Mouse (Mus musculus): ENCODE results near the gene B3gnt2. TPM values are rescaled to one million over a fixed set of nuclear protein-coding genes. Genes with fewer than 3 reads are reported as not detected.

B3gnt2 gene
- polyA plus RNA-seq, 1 experiment: 13.1 TPM

- H3K27me3 ChIP-seq (ENCODE audit: control insufficient read depth, insufficient read depth, insufficient read length): no peaks in the 10 kb centered on the region
- no peak overlapping the region for H3K4me3 ChIP-seq
- H3ac ChIP-seq (ENCODE audit: control insufficient read depth, insufficient read length): no peak overlapping the region
- H3K36me3 ChIP-seq (ENCODE audit: control insufficient read depth, insufficient read depth): no peaks in the 10 kb centered on the region
- TF ChIP-seq REST (IDR thresholded peaks at IDR 0.05; ENCODE audit: insufficient read depth, insufficient read length) (no peak), MYOG (IDR thresholded peaks at IDR 0.05; ENCODE audit: control insufficient read depth in 1 of 3, insufficient read depth in 1 of 3, insufficient read length in 2 of 3, low read depth in 2 of 3) (no peak), E2F4 (IDR thresholded peaks at IDR 0.05; ENCODE audit: insufficient read depth) (no peak), MAX (IDR thresholded peaks at IDR 0.05; ENCODE audit: low read depth) (no peak), CEBPB (IDR thresholded peaks at IDR 0.05; ENCODE audit: insufficient read depth, poor library complexity, severe bottlenecking) (no peak), POLR2A (IDR thresholded peaks at IDR 0.05; ENCODE audit: insufficient read length, low read depth) (no peak), MYOD1 (IDR thresholded peaks at IDR 0.05; ENCODE audit: control insufficient read depth in 1 of 3, insufficient read length in 2 of 3, low read depth in 2 of 3) (no peak), SRF (IDR thresholded peaks at IDR 0.05; ENCODE audit: control insufficient read depth, insufficient read length, low read depth) (no peak), POLR2AphosphoS2 (IDR thresholded peaks at IDR 0.05; ENCODE audit: insufficient read length, low read depth) (no peak), TCF12 (IDR thresholded peaks at IDR 0.05; ENCODE audit: insufficient read depth, poor library complexity, severe bottlenecking) (no peak), TCF3 (IDR thresholded peaks at IDR 0.05; ENCODE audit: insufficient read length, low read depth) (no peak), USF1 (IDR thresholded peaks at IDR 0.05; ENCODE audit: low read depth) (no peak)
- H3K4me2 ChIP-seq (ENCODE audit: low read depth): no peak overlapping the region
- H3K79me2 ChIP-seq (ENCODE audit: control insufficient read depth, insufficient read depth): no peaks in the 10 kb centered on the region
Observed at GRCm38 (mm10) chr11:22778596-22778995, 82.2 kb downstream of the B3gnt2 start.

DNA sequence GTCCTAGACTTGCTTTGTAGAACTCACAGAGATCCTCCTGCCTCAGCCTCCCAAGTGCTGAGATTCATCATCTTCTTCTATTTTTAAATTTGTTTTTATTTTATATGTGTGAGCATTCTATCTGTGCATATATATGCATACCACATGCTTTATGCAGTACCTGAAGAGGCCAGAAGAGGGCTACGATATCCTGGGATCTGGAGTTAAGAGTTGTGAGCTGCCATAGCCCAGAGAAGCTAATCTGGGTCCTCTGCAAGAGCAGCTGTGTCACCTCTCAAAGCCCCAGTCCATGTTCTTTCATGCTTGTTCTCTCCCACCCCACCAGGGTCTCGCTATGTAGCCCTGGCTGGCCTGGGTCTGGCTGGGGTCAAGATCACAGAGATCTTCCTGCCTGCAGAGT, 83.2 kb downstream of the B3gnt2 start:
- Histone ChIP-seq H3K27me3 (ENCODE audit: control insufficient read depth, insufficient read depth, insufficient read length) (no peaks in the 10 kb centered on the region), H3K4me2 (ENCODE audit: low read depth) (no peak overlapping the region), H3K36me3 (ENCODE audit: control insufficient read depth, insufficient read depth) (no peaks in the 10 kb centered on the region), H3ac (ENCODE audit: control insufficient read depth, insufficient read length) (no peak overlapping the region), H3K79me2 (ENCODE audit: control insufficient read depth, insufficient read depth) (no peaks in the 10 kb centered on the region), H3K4me3 (no peak overlapping the region)
- no peak for TF ChIP-seq POLR2AphosphoS2 (IDR thresholded peaks at IDR 0.05; ENCODE audit: insufficient read length, low read depth)
- TF ChIP-seq TCF3 (IDR thresholded peaks at IDR 0.05; ENCODE audit: insufficient read length, low read depth): no peak
- TF ChIP-seq POLR2A (IDR thresholded peaks at IDR 0.05; ENCODE audit: insufficient read length, low read depth): no peak
- no peak for TF ChIP-seq REST (IDR thresholded peaks at IDR 0.05; ENCODE audit: insufficient read depth, insufficient read length)
- TF ChIP-seq TCF12 (IDR thresholded peaks at IDR 0.05; ENCODE audit: insufficient read depth, poor library complexity, severe bottlenecking): no peak
- TF ChIP-seq E2F4 (IDR thresholded peaks at IDR 0.05; ENCODE audit: insufficient read depth): no peak
- TF ChIP-seq USF1 (IDR thresholded peaks at IDR 0.05; ENCODE audit: low read depth): no peak
- TF ChIP-seq SRF (IDR thresholded peaks at IDR 0.05; ENCODE audit: control insufficient read depth, insufficient read length, low read depth): no peak
- no peak for TF ChIP-seq MYOG (IDR thresholded peaks at IDR 0.05; ENCODE audit: control insufficient read depth in 1 of 3, insufficient read depth in 1 of 3, insufficient read length in 2 of 3, low read depth in 2 of 3)
- no peak for TF ChIP-seq MYOD1 (IDR thresholded peaks at IDR 0.05; ENCODE audit: control insufficient read depth in 1 of 3, insufficient read length in 2 of 3, low read depth in 2 of 3)
- no peak for TF ChIP-seq MAX (IDR thresholded peaks at IDR 0.05; ENCODE audit: low read depth)

DNA sequence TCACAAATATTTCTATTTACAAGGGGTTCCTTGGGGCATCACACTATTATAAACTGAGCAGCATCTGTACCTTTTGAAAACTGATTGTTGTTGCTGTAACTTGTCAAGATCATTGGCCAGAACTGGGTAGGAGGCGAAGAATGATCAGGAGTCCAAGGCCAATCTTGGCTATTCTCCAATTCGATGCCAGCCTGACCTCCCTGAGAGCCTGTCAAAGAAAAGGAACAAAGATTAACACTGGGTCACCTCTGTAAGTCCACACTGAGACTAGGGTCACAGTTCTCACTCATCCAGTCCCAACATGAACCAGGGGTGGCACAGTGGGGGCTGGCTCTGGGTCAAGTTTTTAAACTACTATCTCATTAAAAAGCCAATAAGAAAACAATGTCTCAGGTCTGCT, 85.9 kb downstream of the B3gnt2 start:
- H3ac ChIP-seq (ENCODE audit: control insufficient read depth, insufficient read length): no peak overlapping the region
- no peak overlapping the region for H3K4me3 ChIP-seq
- H3K79me2 ChIP-seq (ENCODE audit: control insufficient read depth, insufficient read depth): no peaks in the 10 kb centered on the region
- no peak overlapping the region for H3K4me2 ChIP-seq (ENCODE audit: low read depth)
- H3K27me3 ChIP-seq (ENCODE audit: control insufficient read depth, insufficient read depth, insufficient read length): no peaks in the 10 kb centered on the region
- no peaks in the 10 kb centered on the region for H3K36me3 ChIP-seq (ENCODE audit: control insufficient read depth, insufficient read depth)
- TF ChIP-seq USF1 (IDR thresholded peaks at IDR 0.05; ENCODE audit: low read depth): no peak
- no peak for TF ChIP-seq POLR2A (IDR thresholded peaks at IDR 0.05; ENCODE audit: insufficient read length, low read depth)
- TF ChIP-seq TCF12 (IDR thresholded peaks at IDR 0.05; ENCODE audit: insufficient read depth, poor library complexity, severe bottlenecking): no peak
- TF ChIP-seq CEBPB (IDR thresholded peaks at IDR 0.05; ENCODE audit: insufficient read depth, poor library complexity, severe bottlenecking): no peak
- TF ChIP-seq SRF (IDR thresholded peaks at IDR 0.05; ENCODE audit: control insufficient read depth, insufficient read length, low read depth): no peak
- TF ChIP-seq TCF3 (IDR thresholded peaks at IDR 0.05; ENCODE audit: insufficient read length, low read depth): no peak
- TF ChIP-seq POLR2AphosphoS2 (IDR thresholded peaks at IDR 0.05; ENCODE audit: insufficient read length, low read depth): no peak
- no peak for TF ChIP-seq REST (IDR thresholded peaks at IDR 0.05; ENCODE audit: insufficient read depth, insufficient read length)
- TF ChIP-seq E2F4 (IDR thresholded peaks at IDR 0.05; ENCODE audit: insufficient read depth): no peak
- TF ChIP-seq MAX (IDR thresholded peaks at IDR 0.05; ENCODE audit: low read depth): no peak

DNA sequence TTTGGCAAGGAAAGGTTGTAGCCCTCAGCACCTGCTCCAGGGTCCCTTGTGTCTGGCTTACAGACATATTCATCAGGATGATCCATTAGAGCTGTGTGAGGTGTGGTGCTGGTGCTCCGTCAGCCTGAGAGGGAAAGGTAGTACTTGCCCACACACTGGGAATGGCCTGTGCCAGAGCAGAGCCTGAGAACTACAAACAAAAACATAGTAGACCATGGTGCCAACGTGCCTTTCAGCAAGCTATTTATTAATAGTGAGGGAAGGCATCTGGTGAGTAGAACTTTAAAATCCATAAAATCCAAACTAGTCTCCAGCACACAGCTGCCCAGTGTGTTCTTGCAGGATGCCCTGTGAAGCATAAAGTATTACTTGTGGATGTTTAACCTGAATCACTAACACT, 94.5 kb downstream of the B3gnt2 start:
- no peaks in the 10 kb centered on the region for H3K79me2 ChIP-seq (ENCODE audit: control insufficient read depth, insufficient read depth)

More for the DNA sequence above, 94.5 kb downstream of the B3gnt2 start:
- no peak overlapping the region for H3K4me2 ChIP-seq (ENCODE audit: low read depth)
- H3ac ChIP-seq (ENCODE audit: control insufficient read depth, insufficient read length): no peak overlapping the region
- no peaks in the 10 kb centered on the region for H3K36me3 ChIP-seq (ENCODE audit: control insufficient read depth, insufficient read depth)
- no peaks in the 10 kb centered on the region for H3K27me3 ChIP-seq (ENCODE audit: control insufficient read depth, insufficient read depth, insufficient read length)
- TF ChIP-seq REST (IDR thresholded peaks at IDR 0.05; ENCODE audit: insufficient read depth, insufficient read length): no peak
- no peak for TF ChIP-seq TCF12 (IDR thresholded peaks at IDR 0.05; ENCODE audit: insufficient read depth, poor library complexity, severe bottlenecking)
- TF ChIP-seq CEBPB (IDR thresholded peaks at IDR 0.05; ENCODE audit: insufficient read depth, poor library complexity, severe bottlenecking): no peak
- no peak for TF ChIP-seq POLR2AphosphoS2 (IDR thresholded peaks at IDR 0.05; ENCODE audit: insufficient read length, low read depth)
- TF ChIP-seq MYOD1 (IDR thresholded peaks at IDR 0.05; ENCODE audit: control insufficient read depth in 1 of 3, insufficient read length in 2 of 3, low read depth in 2 of 3): no peak
- no peak for TF ChIP-seq MAX (IDR thresholded peaks at IDR 0.05; ENCODE audit: low read depth)
- TF ChIP-seq POLR2A (IDR thresholded peaks at IDR 0.05; ENCODE audit: insufficient read length, low read depth): no peak
- TF ChIP-seq MYOG (IDR thresholded peaks at IDR 0.05; ENCODE audit: control insufficient read depth in 1 of 3, insufficient read depth in 1 of 3, insufficient read length in 2 of 3, low read depth in 2 of 3): no peak
- TF ChIP-seq SRF (IDR thresholded peaks at IDR 0.05; ENCODE audit: control insufficient read depth, insufficient read length, low read depth): no peak
- TF ChIP-seq TCF3 (IDR thresholded peaks at IDR 0.05; ENCODE audit: insufficient read length, low read depth): no peak
- TF ChIP-seq USF1 (IDR thresholded peaks at IDR 0.05; ENCODE audit: low read depth): no peak
- no peak for TF ChIP-seq E2F4 (IDR thresholded peaks at IDR 0.05; ENCODE audit: insufficient read depth)
- H3K4me3 ChIP-seq: no peak overlapping the region

All from myocyte (in vitro differentiated cells).